Mouse (Mus musculus) kidney, embryonic 15.5 days (tissue): ENCODE measurements at regions not wholly inside any gene's neighbourhood (a gene's known extent, or its start where the extent isn't known, plus 50 kb on each side); places are given as distances from the start of the nearest gene placed in this dataset.
"Not testable (repeated sequence)": the region's sequence is repeated elsewhere in the genome, so short reads cannot be mapped to it uniquely, and the experiment has no call there.

Experiments
- ATAC-seq: fragments of 200-750 bp; cut with Nextera tagmentation; replicated peaks from 2 replicates; pipeline ENCODE4 v1.8.0; 2017; ENCODE audit warnings: moderate TSS enrichment; ENCODE audit not compliant: low FRiP score
- H3K27ac ChIP-seq: fragments of 300-500 bp; sonication (generic); 2 replicates; pipeline ENCODE4 v1.5.1; 2015; ENCODE audit warnings: mild to moderate bottlenecking, inconsistent platforms
- H3K27me3 ChIP-seq: fragments of 300-500 bp; sonication (generic); 2 replicates; pipeline ENCODE4 v1.6.1; 2015; ENCODE audit warnings: inconsistent platforms
- H3K36me3 ChIP-seq: fragments of 300-500 bp; sonication (generic); 2 replicates; pipeline ENCODE4 v1.6.1; 2015; ENCODE audit warnings: inconsistent platforms
- H3K4me1 ChIP-seq: fragments of 300-500 bp; sonication (generic); 2 replicates; pipeline ENCODE4 v1.6.1; 2015; ENCODE audit warnings: inconsistent platforms
- H3K4me2 ChIP-seq: fragments of 300-500 bp; sonication (generic); 2 replicates; pipeline ENCODE4 v1.6.1; 2015; ENCODE audit warnings: moderate library complexity, mild to moderate bottlenecking, inconsistent platforms
- H3K4me3 ChIP-seq: fragments of 300-500 bp; sonication (generic); replicated peaks from 2 replicates; pipeline ENCODE4 v1.5.1; 2015; ENCODE audit warnings: mild to moderate bottlenecking, inconsistent platforms
- H3K9ac ChIP-seq: fragments of 300-500 bp; sonication (generic); 2 replicates; pipeline ENCODE4 v1.6.1; 2015; ENCODE audit warnings: mild to moderate bottlenecking, inconsistent platforms
- H3K9me3 ChIP-seq: fragments of 300-500 bp; sonication (generic); replicated peaks from 2 replicates; pipeline ENCODE4 v1.6.1; 2016; ENCODE audit warnings: inconsistent platforms
- WGBS: fragments of 180-500 bp; shearing (Covaris S2); methylation state at CpG from one replicate; pipeline ENCODE4 v1.1.7; 2015; ENCODE audit warnings: mixed read lengths; 5-methylcytosine and 5-hydroxymethylcytosine counted together

- H3K4me1 ChIP-seq = no peaks in the 10 kb centered on the region
- WGBS = 80% methylated on average over 3 of the region's 3 CpGs
- no peak overlapping the region for H3K4me3 ChIP-seq
- no peak for ATAC-seq
- H3K9ac ChIP-seq = no peak overlapping the region
- H3K4me2 ChIP-seq = no peak overlapping the region
- no peak overlapping the region for H3K27ac ChIP-seq
- no peaks in the 10 kb centered on the region for H3K27me3 ChIP-seq
- no peaks in the 10 kb centered on the region for H3K36me3 ChIP-seq
- no peaks in the 10 kb centered on the region for H3K9me3 ChIP-seq
Measured at GRCm38 (mm10) chr12:39646556-39646955, 391.3 kb downstream of the Arl4a start.

GRCm38 (mm10) chr12:39645581-39645980, 392.2 kb downstream of the Arl4a start:
- no peaks in the 10 kb centered on the region for H3K9me3 ChIP-seq

GRCm38 (mm10) chr12:39639246-39639645, 398.6 kb downstream of the Arl4a start:
- H3K4me1 ChIP-seq = no peaks in the 10 kb centered on the region
- no peak for ATAC-seq
- no peak overlapping the region for H3K4me3 ChIP-seq
- H3K27ac ChIP-seq = no peak overlapping the region
- 87% methylated on average over 6 of the region's 6 CpGs for WGBS
- H3K9me3 ChIP-seq = no peaks in the 10 kb centered on the region
- no peaks in the 10 kb centered on the region for H3K36me3 ChIP-seq
- H3K27me3 ChIP-seq = no peaks in the 10 kb centered on the region
- no peak overlapping the region for H3K9ac ChIP-seq
- no peak overlapping the region for H3K4me2 ChIP-seq

More at GRCm38 (mm10) chr12:39645581-39645980, 392.2 kb downstream of the Arl4a start:
- Histone ChIP-seq H3K4me1 (no peaks in the 10 kb centered on the region), H3K4me3 (no peak overlapping the region), H3K9ac (no peak overlapping the region), H3K4me2 (no peak overlapping the region), H3K27ac (no peak overlapping the region), H3K27me3 (no peaks in the 10 kb centered on the region), H3K36me3 (no peaks in the 10 kb centered on the region)
- no peak for ATAC-seq
- 79% methylated on average over 4 of the region's 4 CpGs for WGBS

- Histone ChIP-seq H3K9ac (no peak overlapping the region), H3K36me3 (no peaks in the 10 kb centered on the region), H3K4me2 (no peak overlapping the region), H3K4me3 (no peak overlapping the region), H3K4me1 (no peaks in the 10 kb centered on the region), H3K27ac (no peak overlapping the region), H3K27me3 (no peaks in the 10 kb centered on the region), H3K9me3 (no peaks in the 10 kb centered on the region)
- 46% methylated on average over 4 of the region's 4 CpGs for WGBS
- ATAC-seq = no peak
Measured at GRCm38 (mm10) chr12:39634337-39634736, 403.5 kb downstream of the Arl4a start.

GRCm38 (mm10) chr12:39621266-39621665, 416.6 kb downstream of the Arl4a start:
- WGBS = 93% methylated on average over 1 of the region's 1 CpGs
- Histone ChIP-seq H3K4me2 (no peak overlapping the region), H3K27me3 (no peaks in the 10 kb centered on the region), H3K4me1 (no peaks in the 10 kb centered on the region), H3K9ac (no peak overlapping the region), H3K27ac (no peak overlapping the region), H3K4me3 (no peak overlapping the region), H3K9me3 (no peaks in the 10 kb centered on the region), H3K36me3 (no peaks in the 10 kb centered on the region)
- no peak for ATAC-seq

GRCm38 (mm10) chr12:39605289-39605688, 432.5 kb downstream of the Arl4a start:
- Histone ChIP-seq H3K27ac (no peak overlapping the region), H3K36me3 (no peaks in the 10 kb centered on the region), H3K27me3 (no peaks in the 10 kb centered on the region), H3K9ac (no peak overlapping the region), H3K4me2 (no peak overlapping the region), H3K4me3 (no peak overlapping the region), H3K9me3 (no peaks in the 10 kb centered on the region), H3K4me1 (no peaks in the 10 kb centered on the region)
- ATAC-seq = no peak
- 70% methylated on average over 3 of the region's 3 CpGs for WGBS

- H3K36me3 ChIP-seq = no peaks in the 10 kb centered on the region
- no peak overlapping the region for H3K27ac ChIP-seq
- H3K27me3 ChIP-seq = no peaks in the 10 kb centered on the region
- H3K4me1 ChIP-seq = no peaks in the 10 kb centered on the region
- no peak overlapping the region for H3K4me3 ChIP-seq
- no peak overlapping the region for H3K4me2 ChIP-seq
- no peaks in the 10 kb centered on the region for H3K9me3 ChIP-seq
- no peak for ATAC-seq
- no peak overlapping the region for H3K9ac ChIP-seq
- WGBS = 86% methylated on average over 4 of the region's 4 CpGs
Measured at GRCm38 (mm10) chr12:39604723-39605122, 433.1 kb downstream of the Arl4a start.

GRCm38 (mm10) chr12:39594726-39595125, 443.1 kb downstream of the Arl4a start:
- Histone ChIP-seq H3K36me3 (no peaks in the 10 kb centered on the region), H3K4me1 (no peaks in the 10 kb centered on the region), H3K27me3 (no peaks in the 10 kb centered on the region), H3K4me2 (no peak overlapping the region), H3K9me3 (no peaks in the 10 kb centered on the region), H3K27ac (no peak overlapping the region), H3K4me3 (no peak overlapping the region), H3K9ac (no peak overlapping the region)
- WGBS = 42% methylated on average over 1 of the region's 1 CpGs
- ATAC-seq = no peak

- ATAC-seq, H3K4me2 ChIP-seq, H3K27ac ChIP-seq, H3K36me3 ChIP-seq, H3K4me1 ChIP-seq, H3K27me3 ChIP-seq, H3K9me3 ChIP-seq, H3K4me3 ChIP-seq, H3K9ac ChIP-seq: not testable (repeated sequence)
Measured at GRCm38 (mm10) chr12:39593781-39594180, 444.0 kb downstream of the Arl4a start.

- H3K9me3 ChIP-seq = no peaks in the 10 kb centered on the region
- WGBS = 60% methylated on average over 5 of the region's 5 CpGs
- ATAC-seq = no peak
Measured at GRCm38 (mm10) chr12:39587204-39587909, 450.5 kb downstream of the Arl4a start.

GRCm38 (mm10) chr12:39586163-39586562, 451.7 kb downstream of the Arl4a start:
- no peaks in the 10 kb centered on the region for H3K27me3 ChIP-seq
- no peaks in the 10 kb centered on the region for H3K4me1 ChIP-seq
- no peak for ATAC-seq
- no peak overlapping the region for H3K4me2 ChIP-seq
- no peak overlapping the region for H3K4me3 ChIP-seq
- no peaks in the 10 kb centered on the region for H3K36me3 ChIP-seq
- no peaks in the 10 kb centered on the region for H3K9me3 ChIP-seq
- 83% methylated on average over 4 of the region's 4 CpGs for WGBS
- no peak overlapping the region for H3K27ac ChIP-seq
- H3K9ac ChIP-seq = no peak overlapping the region

More at GRCm38 (mm10) chr12:39587204-39587909, 450.5 kb downstream of the Arl4a start:
- Histone ChIP-seq H3K27ac (no peak overlapping the region), H3K4me2 (no peak overlapping the region), H3K9ac (no peak overlapping the region), H3K36me3 (no peaks in the 10 kb centered on the region), H3K4me3 (no peak overlapping the region), H3K27me3 (no peaks in the 10 kb centered on the region), H3K4me1 (no peaks in the 10 kb centered on the region)

GRCm38 (mm10) chr12:39577610-39578009, 460.2 kb downstream of the Arl4a start:
- Histone ChIP-seq H3K4me2 (no peak overlapping the region), H3K4me3 (no peak overlapping the region), H3K36me3 (no peaks in the 10 kb centered on the region), H3K9ac (no peak overlapping the region), H3K9me3 (no peaks in the 10 kb centered on the region), H3K4me1 (no peaks in the 10 kb centered on the region), H3K27ac (no peak overlapping the region), H3K27me3 (no peaks in the 10 kb centered on the region)
- ATAC-seq = no peak
- WGBS = 90% methylated on average over 1 of the region's 1 CpGs

GRCm38 (mm10) chr12:39572802-39573201, 465.0 kb downstream of the Arl4a start:
- no peaks in the 10 kb centered on the region for H3K4me1 ChIP-seq
- no peak overlapping the region for H3K9ac ChIP-seq
- H3K27me3 ChIP-seq = no peaks in the 10 kb centered on the region
- no peaks in the 10 kb centered on the region for H3K36me3 ChIP-seq
- 80% methylated on average over 1 of the region's 1 CpGs for whole genome bisulfite sequencing
- no peak for ATAC-seq
- no peak overlapping the region for H3K4me3 ChIP-seq
- no peak overlapping the region for H3K27ac ChIP-seq
- H3K9me3 ChIP-seq = no peaks in the 10 kb centered on the region
- H3K4me2 ChIP-seq = no peak overlapping the region
